Mouse (Mus musculus) limb, embryonic 12.5 days (tissue): ENCODE data around the gene Tubb2a. TPM values are rescaled to one million over a fixed set of nuclear protein-coding genes. Genes with fewer than 3 reads are reported as not detected.
A peak's percentile ranks its signal among the peaks of the same experiment; 100 is the strongest.
"Not testable (repeated sequence)": the region's sequence is repeated elsewhere in the genome, so short reads cannot be mapped to it uniquely, and the experiment has no call there.

Experiments
- ATAC-seq: fragments of 200-750 bp; cut with Nextera tagmentation; 2 replicates; pipeline ENCODE4 v1.8.0; 2017; ENCODE audit warnings: low read depth, moderate TSS enrichment; ENCODE audit not compliant: insufficient number of reproducible peaks, insufficient read depth, low FRiP score, low TSS enrichment
- H3K27ac ChIP-seq: fragments of 300-500 bp; sonication (generic); 2 replicates; pipeline ENCODE4 v1.5.1; 2016; ENCODE audit warnings: mild to moderate bottlenecking, moderate library complexity
- H3K27me3 ChIP-seq: fragments of 300-500 bp; sonication (generic); 2 replicates; pipeline ENCODE4 v1.6.1; 2016; ENCODE audit warnings: mild to moderate bottlenecking, moderate library complexity
- H3K36me3 ChIP-seq: fragments of 300-500 bp; sonication (generic); 2 replicates; pipeline ENCODE4 v1.6.1; 2016; ENCODE audit warnings: mild to moderate bottlenecking, moderate library complexity
- H3K4me1 ChIP-seq: fragments of 300-500 bp; sonication (generic); replicated peaks from 2 replicates; pipeline ENCODE4 v1.6.1; 2016
- H3K4me2 ChIP-seq: fragments of 300-500 bp; sonication (generic); 2 replicates; pipeline ENCODE4 v1.6.1; 2016; ENCODE audit warnings: mild to moderate bottlenecking, moderate library complexity
- H3K4me3 ChIP-seq: fragments of 300-500 bp; sonication (generic); replicated peaks from 2 replicates; pipeline ENCODE4 v1.5.1; 2016; ENCODE audit warnings: mild to moderate bottlenecking
- H3K9ac ChIP-seq: fragments of 300-500 bp; sonication (generic); replicated peaks from 2 replicates; pipeline ENCODE4 v1.6.1; 2016; ENCODE audit warnings: mild to moderate bottlenecking, moderate library complexity
- H3K9me3 ChIP-seq: fragments of 300-500 bp; sonication (generic); 2 replicates; pipeline ENCODE4 v1.6.1; 2016; ENCODE audit warnings: mild to moderate bottlenecking, moderate library complexity
- WGBS: fragments of 180-500 bp; shearing (Covaris S2); methylation state at CpG from one replicate; pipeline ENCODE4 v1.1.7; 2016; 5-methylcytosine and 5-hydroxymethylcytosine counted together
- polyA plus RNA-seq: library from polyadenylated mRNA; unstranded; fragments of >200 nt; fragmentation: Nextera tagmentation; extraction: Ambion mirVana; gene quantifications from 2 replicates; pipeline ENCODE4 v1.2.1, GENCODE M21; 2016

Tubb2a gene
- polyA plus RNA-seq, 1 experiment from 2014 or later = 79.8 TPM

DNA sequence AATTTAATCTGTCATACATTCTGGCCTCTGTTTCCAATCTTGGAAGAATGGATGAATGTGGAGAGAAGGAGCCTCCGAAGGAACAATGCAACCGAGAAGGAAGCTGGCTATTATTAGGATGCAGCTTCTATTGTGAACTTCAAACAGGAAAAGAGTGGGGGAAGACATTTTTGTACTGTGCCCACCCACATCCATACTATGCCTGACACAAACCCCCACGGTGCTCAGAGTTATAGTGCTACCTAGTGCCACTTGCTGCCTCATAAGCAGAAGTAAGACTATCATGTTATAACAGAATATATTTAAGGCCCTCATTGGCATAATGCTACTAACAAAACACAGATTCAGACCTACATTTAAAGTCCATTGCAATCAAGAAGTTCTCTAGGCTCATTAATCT lies 11.6 kb upstream of the Tubb2a start:
- no peak for ATAC-seq
- no peak overlapping the region for H3K9ac ChIP-seq
- no peaks in the 10 kb centered on the region for H3K4me1 ChIP-seq
- H3K27ac ChIP-seq = no peak overlapping the region
- no peak overlapping the region for H3K4me2 ChIP-seq
- WGBS = 71% methylated on average over 3 of the region's 3 CpGs
- H3K4me3 ChIP-seq = no peak overlapping the region
- H3K36me3 ChIP-seq = no peaks in the 10 kb centered on the region
- no peaks in the 10 kb centered on the region for H3K9me3 ChIP-seq
- H3K27me3 ChIP-seq = no peaks in the 10 kb centered on the region

DNA sequence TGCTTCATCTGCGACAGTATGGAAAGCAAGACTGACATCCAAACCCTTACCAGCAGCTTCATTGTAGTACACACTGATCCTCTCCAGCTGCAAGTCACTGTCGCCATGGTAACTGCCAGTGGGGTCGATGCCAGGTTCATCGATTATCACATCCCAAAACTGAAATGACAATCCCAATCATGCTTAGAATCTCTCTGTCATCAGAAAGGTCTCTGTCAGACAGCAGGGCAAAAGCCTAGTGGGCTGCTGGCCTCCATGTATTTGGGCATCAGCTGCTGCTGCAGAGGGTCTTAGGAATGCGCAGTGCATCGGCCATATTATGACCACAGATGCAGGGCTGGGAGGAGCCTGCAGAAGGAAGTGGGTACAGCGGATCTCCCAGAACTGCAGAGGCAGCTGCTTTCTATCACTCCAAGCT lies 11.1 kb upstream of the Tubb2a start:
- Histone ChIP-seq H3K9me3 (no peaks in the 10 kb centered on the region), H3K4me1 (no peaks in the 10 kb centered on the region), H3K4me2 (no peak overlapping the region), H3K27ac (no peak overlapping the region), H3K27me3 (no peaks in the 10 kb centered on the region), H3K4me3 (no peak overlapping the region), H3K9ac (no peak overlapping the region), H3K36me3 (no peaks in the 10 kb centered on the region)
- WGBS = 59% methylated on average over 7 of the region's 7 CpGs
- no peak for ATAC-seq

DNA sequence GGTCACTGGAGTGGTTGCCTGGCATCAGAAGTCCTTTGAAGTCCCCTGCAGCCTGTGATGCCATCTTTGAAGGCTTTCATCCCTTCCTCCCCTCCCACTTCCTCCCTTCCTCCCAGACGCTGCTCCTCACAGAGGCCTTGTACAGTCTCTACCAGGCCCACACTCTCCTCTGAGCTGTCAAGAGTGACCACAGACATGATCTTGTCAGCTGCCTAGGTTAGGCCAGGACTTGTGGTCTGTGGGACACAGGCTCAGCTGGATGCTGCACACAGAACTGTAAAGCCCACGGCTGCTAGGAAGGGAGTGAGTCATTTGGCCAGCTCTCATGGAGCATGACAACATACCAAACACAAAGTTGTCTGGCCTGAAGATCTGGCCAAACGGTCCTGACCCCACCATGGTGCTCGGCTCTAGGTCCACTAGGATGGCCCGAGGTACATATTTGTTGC lies 10.4 kb upstream of the Tubb2a start:
- ATAC-seq, H3K27ac ChIP-seq, H3K36me3 ChIP-seq: not testable (repeated sequence)

DNA sequence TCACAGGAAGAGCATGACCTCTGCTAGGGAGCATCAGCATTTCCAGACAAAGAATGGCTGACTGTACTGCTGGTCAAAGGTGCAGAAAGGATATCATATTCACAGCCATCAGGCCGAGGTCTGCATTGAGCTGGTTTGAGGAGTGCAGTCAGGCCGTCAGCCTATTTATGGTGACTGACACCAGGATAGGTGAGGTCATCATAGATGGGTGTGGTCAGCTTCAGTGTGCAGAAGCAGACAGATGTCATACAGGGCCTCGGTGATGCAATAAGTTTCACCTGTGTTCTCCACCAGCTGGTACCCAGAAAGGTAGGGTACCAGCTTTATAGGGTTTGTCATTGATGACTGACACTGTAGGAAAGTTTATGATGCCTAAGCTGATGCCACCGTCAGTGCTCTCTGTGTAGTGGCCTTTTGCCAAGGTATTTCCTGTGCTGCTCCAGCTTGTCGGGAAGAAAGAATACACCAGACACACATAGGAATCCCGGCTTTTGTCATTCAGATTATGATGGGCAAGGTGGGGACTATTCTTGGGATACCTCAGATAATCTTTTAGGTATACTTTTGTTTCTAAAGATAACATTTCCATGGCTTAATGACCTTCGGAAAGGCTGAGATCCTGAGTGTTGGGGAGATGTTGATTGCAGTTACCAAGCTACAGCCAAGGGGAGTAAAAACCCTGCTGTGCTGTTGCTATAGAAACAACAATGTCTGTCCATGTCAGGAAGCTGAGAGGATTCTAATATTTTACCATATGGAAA lies 9.4 kb upstream of the Tubb2a start:
- H3K27me3 ChIP-seq = no peaks in the 10 kb centered on the region

More for the DNA sequence above, 10.4 kb upstream of the Tubb2a start:
- H3K27me3 ChIP-seq, H3K4me2 ChIP-seq, H3K4me3 ChIP-seq, H3K9ac ChIP-seq, H3K4me1 ChIP-seq, H3K9me3 ChIP-seq: not testable (repeated sequence)
- WGBS = 67% methylated on average over 5 of the region's 5 CpGs

DNA sequence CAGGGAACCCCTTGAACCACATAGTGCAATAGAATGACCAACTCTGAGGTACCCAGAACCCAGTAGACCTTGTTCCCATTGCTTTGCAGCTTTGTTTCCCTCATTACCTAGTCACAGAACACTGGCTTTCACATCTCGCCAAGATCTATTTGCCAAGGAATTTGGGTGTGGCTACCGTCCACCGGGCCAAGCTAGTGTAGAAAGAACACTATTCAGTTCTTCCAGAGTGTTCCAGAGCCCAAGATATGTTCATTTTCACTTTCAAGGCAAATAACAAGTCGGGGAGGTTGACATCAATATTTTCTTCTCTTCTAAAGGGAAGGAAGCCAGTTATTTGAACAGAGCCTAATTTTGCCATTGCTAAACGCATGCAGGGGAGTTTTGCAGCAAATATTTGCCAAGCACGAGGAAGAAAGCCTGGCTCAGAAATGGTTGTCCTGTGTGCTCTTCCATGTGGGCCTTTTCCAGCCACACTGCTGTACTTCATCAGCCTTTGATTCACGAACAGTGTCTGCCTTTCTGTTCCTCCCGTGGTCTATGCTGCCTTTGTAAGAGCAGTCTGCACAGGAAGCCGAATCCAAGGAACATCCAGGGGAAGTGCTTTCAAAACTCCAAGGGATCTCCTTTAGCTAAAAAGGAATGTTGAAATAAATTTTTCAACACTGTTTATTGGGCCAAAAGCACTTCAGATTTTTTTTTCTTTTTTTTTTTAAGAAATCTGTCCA lies 6.4 kb upstream of the Tubb2a start:
- no peaks in the 10 kb centered on the region for H3K27me3 ChIP-seq
- WGBS = 84% methylated on average over 9 of the region's 9 CpGs
- no peak overlapping the region for H3K9ac ChIP-seq
- no peak overlapping the region for H3K27ac ChIP-seq
- no peak overlapping the region for H3K4me2 ChIP-seq
- H3K4me1 ChIP-seq = no peaks in the 10 kb centered on the region
- no peak overlapping the region for H3K4me3 ChIP-seq
- ATAC-seq = no peak
- no peaks in the 10 kb centered on the region for H3K9me3 ChIP-seq
- no peaks in the 10 kb centered on the region for H3K36me3 ChIP-seq

More for the DNA sequence above, 9.4 kb upstream of the Tubb2a start:
- H3K4me3 ChIP-seq = no peak overlapping the region
- H3K9me3 ChIP-seq = no peaks in the 10 kb centered on the region
- ATAC-seq = no peak
- no peak overlapping the region for H3K4me2 ChIP-seq
- 65% methylated on average over 7 of the region's 7 CpGs for WGBS
- no peaks in the 10 kb centered on the region for H3K36me3 ChIP-seq
- no peak overlapping the region for H3K9ac ChIP-seq
- H3K4me1 ChIP-seq = no peaks in the 10 kb centered on the region
- H3K27ac ChIP-seq = no peak overlapping the region

DNA sequence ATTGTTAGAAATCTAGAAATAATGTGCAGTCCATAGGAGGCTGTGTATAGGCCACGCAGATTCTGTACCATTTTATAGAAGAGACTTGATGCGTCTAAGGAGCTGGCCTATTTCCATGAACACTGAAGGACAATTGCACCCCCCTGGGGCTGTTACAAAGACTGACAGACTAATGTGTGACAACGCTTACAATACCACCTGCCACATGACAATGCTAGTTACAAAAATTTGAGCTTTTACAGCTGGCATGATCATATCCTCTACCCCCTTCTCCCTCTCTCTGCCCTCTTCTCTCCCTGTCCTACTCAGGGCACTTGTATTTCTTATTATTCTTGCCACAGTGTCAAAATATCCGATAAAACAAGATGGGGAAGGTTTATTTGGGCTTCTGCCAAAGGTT lies 4.1 kb upstream of the Tubb2a start:
- H3K4me3 ChIP-seq = no peak overlapping the region
- H3K4me2 ChIP-seq = no peak overlapping the region
- no peak overlapping the region for H3K27ac ChIP-seq
- no peaks in the 10 kb centered on the region for H3K36me3 ChIP-seq
- WGBS = 88% methylated on average over 4 of the region's 4 CpGs
- no peak overlapping the region for H3K9ac ChIP-seq
- no peaks in the 10 kb centered on the region; the same call in 1 of the 2 replicates for H3K27me3 ChIP-seq
- peaks cover 9% of the 10 kb centered on the region for H3K4me1 ChIP-seq
- no peak for ATAC-seq
- no peaks in the 10 kb centered on the region for H3K9me3 ChIP-seq

DNA sequence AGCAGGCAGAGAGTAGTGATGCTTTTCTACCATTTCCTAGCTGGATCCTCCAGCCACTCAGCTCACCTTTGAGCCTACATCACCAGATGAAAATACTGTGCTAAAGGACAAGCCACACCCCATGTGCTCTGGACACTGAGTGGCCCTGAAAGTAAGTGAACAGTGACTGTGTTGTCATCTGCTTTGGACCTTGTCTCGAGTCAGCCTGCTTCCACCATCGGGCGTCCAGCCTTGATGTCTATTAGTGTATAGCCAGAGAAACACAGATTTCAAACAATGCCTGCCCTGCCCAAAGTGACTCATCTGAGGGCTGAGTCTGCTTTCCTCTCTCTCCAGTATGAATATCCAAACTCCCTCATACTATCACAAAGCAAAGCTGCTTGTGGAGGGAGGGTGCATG lies 2.0 kb upstream of the Tubb2a start:
- Histone ChIP-seq H3K9me3 (no peaks in the 10 kb centered on the region), H3K9ac (no peak overlapping the region), H3K27me3 (no peaks in the 10 kb centered on the region; the same call in 1 of the 2 replicates), H3K36me3 (peaks cover 4% of the 10 kb centered on the region; the same call in 1 of the 2 replicates), H3K4me3 (no peak overlapping the region), H3K27ac (no peak overlapping the region), H3K4me1 (peaks cover 16% of the 10 kb centered on the region), H3K4me2 (no peak overlapping the region)
- WGBS = 89% methylated on average over 3 of the region's 3 CpGs
- no peak for ATAC-seq

DNA sequence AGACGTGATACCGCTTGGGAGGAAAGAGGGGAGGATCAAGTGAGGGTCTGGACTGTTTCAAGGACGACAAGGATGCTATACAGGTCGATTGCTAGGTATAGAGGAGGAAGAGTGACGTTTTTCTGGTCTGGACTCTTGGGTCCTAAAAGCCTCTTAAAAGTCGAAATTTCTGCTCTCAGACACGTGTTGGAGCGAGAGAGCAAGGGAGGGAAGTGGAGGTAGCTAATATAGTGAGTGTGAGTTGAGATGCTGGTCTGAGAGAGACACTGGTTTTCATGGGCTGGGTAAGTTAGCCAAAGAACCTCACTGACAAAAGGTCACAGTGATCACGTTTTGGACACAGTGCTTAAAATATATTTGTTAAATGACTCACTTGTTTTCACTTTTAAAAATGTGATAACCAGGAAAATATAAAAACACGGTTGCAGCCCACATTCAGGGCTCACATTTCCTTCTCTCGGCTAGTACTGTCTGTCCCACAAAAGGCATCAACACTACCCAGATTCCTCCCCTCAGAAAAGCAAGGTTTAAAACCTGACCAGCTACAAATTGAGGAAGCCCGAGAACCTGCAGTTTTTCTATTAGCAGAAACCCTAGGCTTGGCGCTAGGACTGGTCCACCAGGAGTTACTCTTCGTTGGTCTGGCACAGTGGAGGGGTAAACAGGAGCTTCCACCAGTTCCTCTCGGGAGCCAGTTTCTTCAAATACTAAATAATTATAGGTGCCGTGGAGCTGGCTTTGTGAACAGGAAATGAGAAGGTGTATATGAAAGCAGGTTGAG lies 883 bp upstream of the Tubb2a start:
- peaks cover 5% of the 10 kb centered on the region; the same call in 1 of the 2 replicates for H3K36me3 ChIP-seq
- no peak overlapping the region for H3K27ac ChIP-seq
- H3K9ac ChIP-seq = peak overlapping the region; percentile 66; the same call in 1 of the 2 replicates
- peak overlapping the region; percentile 95 for H3K4me2 ChIP-seq
- H3K4me3 ChIP-seq = peak overlapping the region; percentile 63
- H3K27me3 ChIP-seq = no peaks in the 10 kb centered on the region; the same call in 1 of the 2 replicates
- no peak for ATAC-seq
- WGBS = 29% methylated on average over 16 of the region's 16 CpGs
- H3K4me1 ChIP-seq = peaks cover 16% of the 10 kb centered on the region
- no peaks in the 10 kb centered on the region for H3K9me3 ChIP-seq

DNA sequence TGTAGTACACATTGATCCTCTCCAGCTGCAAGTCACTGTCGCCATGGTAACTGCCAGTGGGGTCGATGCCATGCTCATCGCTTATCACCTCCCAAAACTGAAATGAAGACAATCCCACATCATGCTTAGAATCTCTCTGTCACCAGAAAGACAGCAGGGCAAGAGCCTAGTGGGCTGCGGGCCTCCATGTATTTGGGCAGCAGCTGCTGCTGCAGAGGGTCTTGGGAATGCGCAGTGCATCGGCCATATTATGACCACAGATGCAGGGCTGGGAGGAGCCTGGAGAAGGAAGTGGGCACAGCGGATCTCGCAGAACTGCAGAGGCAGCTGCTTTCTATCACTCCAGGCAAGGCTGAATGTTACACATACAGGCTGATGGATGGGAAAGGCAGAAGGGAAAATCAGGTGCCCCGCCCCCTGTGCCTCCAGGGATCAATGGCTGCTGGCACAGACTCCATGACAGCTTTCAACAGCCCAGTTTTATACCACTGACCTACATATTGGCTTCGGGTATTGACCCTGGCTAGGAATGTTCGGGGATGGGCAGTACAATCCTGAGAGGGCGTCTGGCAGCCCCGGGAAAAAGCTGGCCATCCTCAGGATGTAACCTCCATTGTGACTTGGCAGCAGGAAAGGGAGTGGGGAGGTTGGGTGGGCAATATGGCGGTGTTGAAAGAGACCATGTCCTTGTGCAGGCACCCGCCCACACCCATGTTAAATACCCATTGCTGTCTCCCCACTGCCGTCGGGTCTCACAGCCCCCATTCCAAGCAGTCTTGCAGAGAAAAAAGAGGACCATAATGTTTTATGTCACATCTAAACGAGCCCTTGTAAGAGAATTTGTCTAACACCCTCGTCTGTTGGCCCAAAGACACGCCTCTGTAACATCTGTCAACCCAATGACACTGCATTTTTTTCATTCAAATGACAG lies 981 bp downstream of the Tubb2a start:
- Histone ChIP-seq H3K4me1 (peaks cover 16% of the 10 kb centered on the region), H3K4me3 (peak overlapping the region; percentile 63), H3K36me3 (peaks cover 8% of the 10 kb centered on the region; the same call in 1 of the 2 replicates), H3K27me3 (no peaks in the 10 kb centered on the region; the same call in 1 of the 2 replicates), H3K9ac (no peak overlapping the region), H3K4me2 (peak overlapping the region; percentile 95), H3K9me3 (no peaks in the 10 kb centered on the region), H3K27ac (no peak overlapping the region)
- ATAC-seq = no peak
- WGBS = 58% methylated on average over 20 of the region's 20 CpGs

DNA sequence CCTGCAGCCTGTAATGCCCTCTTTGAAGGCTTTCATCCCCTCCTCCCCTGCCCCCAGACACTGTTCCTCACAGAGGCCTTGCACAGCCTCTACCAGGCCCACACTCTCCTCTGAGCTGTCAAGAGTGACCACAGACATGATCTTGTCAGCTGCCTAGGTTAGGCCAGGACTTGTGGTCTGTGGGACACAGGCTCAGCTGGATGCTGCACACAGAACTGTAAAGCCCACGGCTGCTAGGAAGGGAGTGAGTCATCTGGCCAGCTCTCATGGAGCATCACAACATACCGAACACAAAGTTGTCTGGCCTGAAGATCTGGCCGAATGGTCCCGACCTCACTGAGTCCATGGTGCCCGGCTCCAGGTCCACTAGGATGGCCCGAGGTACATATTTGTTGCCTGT lies 1.9 kb downstream of the Tubb2a start:
- Histone ChIP-seq H3K36me3 (peaks cover 12% of the 10 kb centered on the region; the same call in 1 of the 2 replicates), H3K4me1 (peaks cover 16% of the 10 kb centered on the region)
- not testable (repeated sequence) for ATAC-seq, H3K27ac ChIP-seq, H3K4me3 ChIP-seq, H3K9ac ChIP-seq, H3K4me2 ChIP-seq, H3K9me3 ChIP-seq, H3K27me3 ChIP-seq
- WGBS = 81% methylated on average over 6 of the region's 6 CpGs
